Mouse (Mus musculus) kidney, adult 2 months (tissue): ENCODE data around the gene Trim33.

Source experiments
- CTCF ChIP-seq: fragments of 200-500 bp; conservative IDR thresholded peaks from 2 replicates; pipeline ENCODE4 v1.5.1; 2011; ENCODE audit warnings: low read depth, mild to moderate bottlenecking, control low read depth, low read length, moderate library complexity, mixed read lengths; ENCODE audit not compliant: insufficient read depth, insufficient read length
- POLR2A ChIP-seq: fragments of 200-500 bp; IDR thresholded peaks from one replicate; pipeline ENCODE4 v1.6.1; 2011; ENCODE audit warnings: low read depth, low read length, control low read depth

- no peak for TF ChIP-seq CTCF
- TF ChIP-seq POLR2A: no peak
Observed at GRCm38 (mm10) chr3:103335371-103335770, 56.3 kb downstream of the Trim33 start.
